Comparison of ENCODE assay signal across 11 mouse cellular contexts in the genomic region with DNA sequence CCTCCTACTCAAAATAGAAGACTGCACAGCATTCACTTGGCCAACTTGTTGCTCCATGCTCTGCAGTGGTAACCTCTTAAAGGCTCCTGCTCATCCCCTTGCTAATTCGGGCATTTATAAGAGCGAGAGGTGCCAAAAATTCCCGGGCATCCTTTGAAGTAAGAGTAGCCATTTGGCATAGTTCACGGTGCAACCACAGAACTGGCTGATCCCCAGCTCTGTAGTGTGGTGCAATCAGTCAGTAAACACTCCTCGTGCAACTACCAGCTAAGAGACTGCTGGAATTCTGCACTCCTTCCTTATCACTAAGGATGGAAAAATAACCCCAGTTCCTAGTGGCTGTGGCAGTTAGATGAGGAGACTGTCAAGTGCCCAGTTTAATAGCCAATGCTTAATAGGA. TPM values are rescaled to one million over a fixed set of nuclear protein-coding genes. Genes with fewer than 3 reads are reported as not detected.
A peak's percentile ranks its signal among the peaks of the same experiment; 100 is the strongest.
DNase-seq lines count a peak whose midpoint lies in the region; ATAC-seq and TF ChIP-seq lines count a peak whose summit lies in the region.
"Had no signal": no experiment of that assay in that cellular context is flagged by ENCODE, and none has a peak within 500 bp of the region (broad histone marks: within the 10 kb centered on the region; RNA-seq: fewer than 3 reads in every experiment).

No protein-coding gene starts in this region.

- H3K27me3 ChIP-seq in heart, postnatal 0 days (ENCODE audit: control insufficient read depth, insufficient read depth, low read length) = no peaks in the 10 kb centered on the region
- H3K27me3 ChIP-seq in forebrain, embryonic 12.5 days = no peaks in the 10 kb centered on the region
- H3K27me3 ChIP-seq in midbrain, embryonic 10.5 days (ENCODE audit: low read depth, poor library complexity, severe bottlenecking) = no peaks in the 10 kb centered on the region
- H3K27me3 ChIP-seq: midbrain, embryonic 15.5 days had no signal

- H3K4me2 ChIP-seq in heart, postnatal 0 days (ENCODE audit: low read depth, low read length) = no peak overlapping the region
- H3K4me2 ChIP-seq in forebrain, embryonic 12.5 days = no peak overlapping the region
- H3K4me2 ChIP-seq: midbrain, embryonic 15.5 days had no signal

- no peak for TF ChIP-seq EP300 in heart, postnatal 0 days (IDR thresholded peaks at IDR 0.05; ENCODE audit: low read depth)

- 32% methylated on average over 5 of the region's 5 CpGs for WGBS in heart, postnatal 0 days
- 86% methylated on average over 5 of the region's 5 CpGs for WGBS in forebrain, embryonic 12.5 days
- 91% methylated on average over 5 of the region's 5 CpGs for WGBS in midbrain, embryonic 10.5 days

- H3K9me3 ChIP-seq in heart, postnatal 0 days (replicated peaks; ENCODE audit: control insufficient read depth, low read length) = no peaks in the 10 kb centered on the region
- no peaks in the 10 kb centered on the region for H3K9me3 ChIP-seq in forebrain, embryonic 12.5 days
- no peaks in the 10 kb centered on the region for H3K9me3 ChIP-seq in midbrain, embryonic 10.5 days (replicated peaks)
- H3K9me3 ChIP-seq: midbrain, embryonic 15.5 days had no signal

- H3K36me3 ChIP-seq in heart, postnatal 0 days (replicated peaks; ENCODE audit: control insufficient read depth, insufficient read depth, low read length) = no peaks in the 10 kb centered on the region
- H3K36me3 ChIP-seq in forebrain, embryonic 12.5 days (replicated peaks) = no peaks in the 10 kb centered on the region
- H3K36me3 ChIP-seq in midbrain, embryonic 10.5 days = no peaks in the 10 kb centered on the region
- H3K36me3 ChIP-seq: midbrain, embryonic 15.5 days had no signal

- peak; percentile 8 for DNase-seq in kidney, postnatal 10 days
- DNase-seq in kidney, adult 8-10 months = no peak
- peak; percentile 49 to 56 for DNase-seq in cerebellum, postnatal 10 days
- DNase-seq in heart, postnatal 0 days (ENCODE audit: low spot score) = peak; percentile 15
- peak; percentile 69 to 84 for DNase-seq in lung, postnatal 4 days
- no peak for DNase-seq in midbrain, embryonic 10.5 days (ENCODE audit: low spot score)
- no peak for DNase-seq in thymus, adult 18-20 months
- DNase-seq: retina, postnatal 1 day had no signal

- no peak overlapping the region for H3K9ac ChIP-seq in heart, postnatal 0 days (replicated peaks; ENCODE audit: low read depth, low read length)
- H3K9ac ChIP-seq in forebrain, embryonic 12.5 days = no peak overlapping the region
- H3K9ac ChIP-seq: midbrain, embryonic 15.5 days had no signal

- H3K4me1 ChIP-seq in heart, postnatal 0 days (ENCODE audit: control insufficient read depth, insufficient read depth) = no peaks in the 10 kb centered on the region
- peaks cover 11% of the 10 kb centered on the region for H3K4me1 ChIP-seq in forebrain, embryonic 12.5 days
- peaks cover 17% of the 10 kb centered on the region for H3K4me1 ChIP-seq in midbrain, embryonic 10.5 days

- no peak overlapping the region for H3K27ac ChIP-seq in heart, postnatal 0 days (ENCODE audit: low read depth)
- no peak overlapping the region for H3K27ac ChIP-seq in forebrain, embryonic 12.5 days
- no peak overlapping the region for H3K27ac ChIP-seq in midbrain, embryonic 10.5 days (replicated peaks)
- H3K27ac ChIP-seq: midbrain, embryonic 15.5 days had no signal

- no peak for TF ChIP-seq CTCF in heart, postnatal 0 days (IDR thresholded peaks at IDR 0.05; ENCODE audit: low read depth)

- no peak for ATAC-seq in heart, postnatal 0 days (ENCODE audit: insufficient read depth, low read depth)
- no peak for ATAC-seq in forebrain, embryonic 12.5 days (ENCODE audit: low FRiP score)
- ATAC-seq: inflammation-experienced regulatory T-cells, adult 6 months; midbrain, embryonic 15.5 days had no signal

- no peak overlapping the region for H3K4me3 ChIP-seq in heart, postnatal 0 days (ENCODE audit: low read depth, low read length)
- no peak overlapping the region for H3K4me3 ChIP-seq in forebrain, embryonic 12.5 days (replicated peaks)
- H3K4me3 ChIP-seq in midbrain, embryonic 10.5 days = no peak overlapping the region
- H3K4me3 ChIP-seq: midbrain, embryonic 15.5 days had no signal

RNA-seq across cellular contexts. Expression of gene Dynlrb2, which starts 3.9 kb away (rescaled TPM):
- total RNA-seq in heart, postnatal 0 days (2014; rRNA removed; ENCODE audit: low replicate concordance) = not detected in 2 replicates
- polyA plus RNA-seq in heart, postnatal 0 days (2015; fragmentation: Nextera tagmentation; extraction: Ambion mirVana) = 2.6 TPM in 1 of 2 replicates, not detected in the other
- polyA plus RNA-seq in forebrain, embryonic 12.5 days (2016; fragmentation: Nextera tagmentation; extraction: Ambion mirVana) = 4.6 and 9.8 TPM in 2 replicates
- polyA plus RNA-seq in midbrain, embryonic 10.5 days (2016; fragmentation: Nextera tagmentation; extraction: Ambion mirVana) = 1.4 and 1.7 TPM in 2 replicates
- polyA plus RNA-seq: inflammation-experienced regulatory T-cells, adult 6 months had no signal

Comparison
In these comparisons a context has a peak if more than half of its experiments do, and no peak if none do; other contexts are left out.
1. DNase-seq: peak in kidney, postnatal 10 days (single experiment), cerebellum, postnatal 10 days (2 of 2), heart, postnatal 0 days (single experiment) and lung, postnatal 4 days (2 of 2); none in kidney, adult 8-10 months (0 of 2), midbrain, embryonic 10.5 days (single experiment) and thymus, adult 18-20 months (0 of 2).